Mouse (Mus musculus): ENCODE data around the gene D11Wsu47e. TPM values are rescaled to one million over a fixed set of nuclear protein-coding genes. Genes with fewer than 3 reads are reported as not detected.

The D11Wsu47e gene
- polyA plus RNA-seq, 1 experiment from 2014 or later, result 14.6 TPM

- Histone ChIP-seq H3K4me3 (replicated peaks) (no peak overlapping the region), H3K9ac (no peak overlapping the region), H3K4me2 (replicated peaks) (no peak overlapping the region), H3K9me3 (no peaks in the 10 kb centered on the region), H3K27me3 (replicated peaks) (no peaks in the 10 kb centered on the region), H3K27ac (0 out of 2 replicates have a peak overlapping the region, but pooled peaks have one; percentile 72), H3K4me1 (replicated peaks) (peaks cover 17% of the 10 kb centered on the region), H3K36me3 (peaks cover 7% of the 10 kb centered on the region; the same call in 1 of the 2 replicates)
- WGBS, result 88% methylated on average over 5 of the region's 5 CpGs
- no peak for ATAC-seq
These were observed 15.4 kb upstream of the D11Wsu47e start for GRCm38 (mm10) chr11:113668857-113669256.

GRCm38 (mm10) chr11:113669711-113670110, 14.5 kb upstream of the D11Wsu47e start:
- Histone ChIP-seq H3K27ac (no peak overlapping the region), H3K4me3 (replicated peaks) (no peak overlapping the region), H3K9me3 (no peaks in the 10 kb centered on the region), H3K9ac (no peak overlapping the region), H3K27me3 (replicated peaks) (no peaks in the 10 kb centered on the region), H3K4me1 (replicated peaks) (peaks cover 17% of the 10 kb centered on the region), H3K36me3 (peaks cover 9% of the 10 kb centered on the region; the same call in 1 of the 2 replicates), H3K4me2 (replicated peaks) (no peak overlapping the region)
- 65% methylated on average over 4 of the region's 4 CpGs for WGBS
- ATAC-seq, result no peak

- no peak for ATAC-seq
- H3K27me3 ChIP-seq (replicated peaks), result no peaks in the 10 kb centered on the region
- peaks cover 1% of the 10 kb centered on the region; the same call in 1 of the 2 replicates for H3K4me1 ChIP-seq (replicated peaks)
- no peaks in the 10 kb centered on the region for H3K9me3 ChIP-seq
- H3K4me2 ChIP-seq (replicated peaks), result no peak overlapping the region
- WGBS, result 90% methylated on average over 4 of the region's 4 CpGs
- H3K27ac ChIP-seq, result no peak overlapping the region
- H3K4me3 ChIP-seq (replicated peaks), result no peak overlapping the region
- peaks cover 15% of the 10 kb centered on the region; the same call in 1 of the 2 replicates for H3K36me3 ChIP-seq
- no peak overlapping the region for H3K9ac ChIP-seq
These were observed 10.6 kb upstream of the D11Wsu47e start for GRCm38 (mm10) chr11:113673614-113674013.

GRCm38 (mm10) chr11:113674595-113674994, 9.6 kb upstream of the D11Wsu47e start:
- WGBS, result 91% methylated on average over 5 of the region's 5 CpGs
- peaks cover 15% of the 10 kb centered on the region; the same call in 1 of the 2 replicates for H3K36me3 ChIP-seq
- no peaks in the 10 kb centered on the region for H3K27me3 ChIP-seq (replicated peaks)

DNA sequence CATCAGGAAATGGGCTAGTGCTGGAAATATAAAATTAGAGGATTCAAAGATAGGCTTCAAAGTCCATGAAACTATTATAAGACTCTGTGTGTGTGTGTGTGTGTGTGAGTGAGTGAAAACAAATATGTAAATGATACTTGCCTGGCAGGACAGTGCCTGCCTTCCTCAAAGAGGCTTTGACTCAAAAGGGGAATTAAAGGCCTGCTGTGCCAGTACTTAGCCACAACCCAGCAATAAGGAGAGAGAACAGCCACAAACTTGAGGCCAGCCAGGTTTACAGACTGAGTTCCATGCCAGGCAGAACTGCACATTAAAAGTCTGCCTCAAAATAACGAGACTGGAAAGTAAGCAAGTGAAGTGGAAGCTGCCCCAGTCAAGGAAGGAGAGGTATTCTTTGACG, 7.4 kb upstream of the D11Wsu47e start:
- Histone ChIP-seq H3K27me3 (replicated peaks) (no peaks in the 10 kb centered on the region), H3K9ac (no peak overlapping the region), H3K4me2 (replicated peaks) (no peak overlapping the region), H3K27ac (no peak overlapping the region), H3K36me3 (0 out of 2 replicates have a peak, but pooled peaks cover 11% of the 10 kb centered on the region), H3K9me3 (no peaks in the 10 kb centered on the region), H3K4me1 (replicated peaks) (0 out of 2 replicates have a peak, but pooled peaks cover 7% of the 10 kb centered on the region), H3K4me3 (replicated peaks) (no peak overlapping the region)
- WGBS, result 82% methylated on average over 2 of the region's 2 CpGs
- no peak for ATAC-seq

More at GRCm38 (mm10) chr11:113674595-113674994, 9.6 kb upstream of the D11Wsu47e start:
- H3K27ac ChIP-seq, result no peak overlapping the region
- no peak overlapping the region for H3K4me3 ChIP-seq (replicated peaks)
- H3K9me3 ChIP-seq, result no peaks in the 10 kb centered on the region
- no peak overlapping the region for H3K9ac ChIP-seq
- H3K4me1 ChIP-seq (replicated peaks), result no peaks in the 10 kb centered on the region
- no peak overlapping the region for H3K4me2 ChIP-seq (replicated peaks)
- ATAC-seq, result no peak

DNA sequence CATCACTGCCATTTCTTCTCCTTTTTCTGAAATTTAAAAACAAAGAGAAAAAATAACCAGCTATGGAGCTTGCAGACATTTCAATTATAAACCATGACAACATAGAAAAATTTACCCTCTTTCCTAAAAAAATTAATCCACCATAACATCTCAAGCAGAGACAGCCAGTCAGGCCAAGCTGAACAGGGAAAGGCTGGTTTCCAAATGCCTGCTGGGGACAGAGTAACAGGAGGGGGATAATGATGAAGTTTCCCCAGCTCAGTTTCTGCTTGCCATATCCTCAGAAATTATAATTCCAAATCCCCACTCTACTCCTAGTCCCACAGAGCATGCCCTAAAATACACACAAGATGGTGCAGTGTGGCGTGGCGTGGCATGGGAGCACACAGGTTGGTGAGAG, 6.8 kb upstream of the D11Wsu47e start:
- H3K4me2 ChIP-seq (replicated peaks), result no peak overlapping the region
- WGBS, result 100% methylated on average over 2 of the region's 2 CpGs
- no peak for ATAC-seq

DNA sequence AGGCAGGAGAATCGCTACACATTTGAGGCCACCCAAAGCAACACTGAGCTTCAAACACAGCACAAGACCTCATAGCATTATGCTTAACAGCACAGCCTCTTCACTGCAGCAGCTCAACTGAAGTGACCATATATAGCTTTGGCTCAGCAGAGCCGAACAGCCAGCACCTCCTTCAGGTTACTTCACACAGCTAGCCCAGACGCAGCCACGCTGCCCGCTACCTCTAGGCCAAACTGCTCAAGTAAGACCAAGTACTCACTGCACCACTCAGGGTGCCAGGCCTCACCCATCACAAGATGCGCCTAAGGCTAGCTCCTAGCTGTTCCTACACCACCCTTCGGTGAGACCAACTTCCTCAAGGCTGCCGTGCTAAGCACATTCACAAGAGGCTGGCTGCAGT, 5.8 kb upstream of the D11Wsu47e start:
- no peak overlapping the region for H3K4me3 ChIP-seq (replicated peaks)
- H3K36me3 ChIP-seq, result 0 out of 2 replicates have a peak, but pooled peaks cover 11% of the 10 kb centered on the region
- 0 out of 2 replicates have a peak, but pooled peaks cover 9% of the 10 kb centered on the region for H3K4me1 ChIP-seq (replicated peaks)
- 79% methylated on average over 8 of the region's 8 CpGs for WGBS
- ATAC-seq, result no peak
- H3K4me2 ChIP-seq (replicated peaks), result no peak overlapping the region
- H3K9ac ChIP-seq, result no peak overlapping the region
- H3K27me3 ChIP-seq (replicated peaks), result no peaks in the 10 kb centered on the region
- no peaks in the 10 kb centered on the region for H3K9me3 ChIP-seq
- no peak overlapping the region for H3K27ac ChIP-seq

More for the DNA sequence above, 6.8 kb upstream of the D11Wsu47e start:
- Histone ChIP-seq H3K9me3 (no peaks in the 10 kb centered on the region), H3K4me3 (replicated peaks) (no peak overlapping the region), H3K9ac (no peak overlapping the region), H3K4me1 (replicated peaks) (0 out of 2 replicates have a peak, but pooled peaks cover 9% of the 10 kb centered on the region), H3K27me3 (replicated peaks) (no peaks in the 10 kb centered on the region), H3K27ac (no peak overlapping the region), H3K36me3 (0 out of 2 replicates have a peak, but pooled peaks cover 11% of the 10 kb centered on the region)

DNA sequence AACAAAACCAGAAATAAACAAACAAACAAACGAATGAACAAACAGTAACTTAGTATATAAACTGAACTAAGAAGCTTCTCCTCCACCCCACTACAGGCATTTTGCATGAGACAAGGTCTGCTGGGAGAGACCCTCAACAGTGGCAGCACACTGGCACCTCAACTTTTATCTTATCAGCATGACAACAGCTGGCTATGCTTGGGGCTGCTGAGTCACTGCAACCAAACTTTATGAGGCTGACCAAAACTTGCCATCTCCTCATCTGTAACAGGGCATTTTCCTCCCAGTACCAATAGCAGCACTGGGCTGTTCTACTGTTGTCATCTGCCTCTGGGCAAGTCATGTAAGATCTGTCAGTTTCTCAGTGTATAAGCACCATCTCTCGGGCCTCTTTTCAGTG, 3.3 kb upstream of the D11Wsu47e start:
- Histone ChIP-seq H3K4me3 (replicated peaks) (no peak overlapping the region), H3K36me3 (0 out of 2 replicates have a peak, but pooled peaks cover 2% of the 10 kb centered on the region), H3K9me3 (no peaks in the 10 kb centered on the region), H3K27ac (no peak overlapping the region), H3K4me2 (replicated peaks) (no peak overlapping the region), H3K4me1 (replicated peaks) (0 out of 2 replicates have a peak, but pooled peaks cover 9% of the 10 kb centered on the region), H3K27me3 (replicated peaks) (no peaks in the 10 kb centered on the region), H3K9ac (no peak overlapping the region)
- WGBS, result 83% methylated on average over 2 of the region's 2 CpGs
- no peak for ATAC-seq

GRCm38 (mm10) chr11:113681979-113682378, 2.2 kb upstream of the D11Wsu47e start:
- ATAC-seq, result no peak
- no peaks in the 10 kb centered on the region for H3K9me3 ChIP-seq
- 0 out of 2 replicates have a peak, but pooled peaks cover 1% of the 10 kb centered on the region for H3K36me3 ChIP-seq
- H3K4me2 ChIP-seq (replicated peaks), result 0 out of 2 replicates have a peak overlapping the region, but pooled peaks have one; percentile 77
- H3K4me1 ChIP-seq (replicated peaks), result 0 out of 2 replicates have a peak, but pooled peaks cover 15% of the 10 kb centered on the region
- H3K27ac ChIP-seq, result no peak overlapping the region
- H3K27me3 ChIP-seq (replicated peaks), result no peaks in the 10 kb centered on the region
- no peak overlapping the region for H3K4me3 ChIP-seq (replicated peaks)
- no peak overlapping the region for H3K9ac ChIP-seq

GRCm38 (mm10) chr11:113682897-113683626, 1.1 kb upstream of the D11Wsu47e start:
- peak; percentile 63 for ATAC-seq
- H3K27me3 ChIP-seq (replicated peaks), result no peaks in the 10 kb centered on the region
- 1% methylated on average over 38 of the region's 38 CpGs for WGBS

GRCm38 (mm10) chr11:113683627-113683956, 620 bp upstream of the D11Wsu47e start:
- H3K9me3 ChIP-seq, result no peaks in the 10 kb centered on the region
- H3K27ac ChIP-seq, result peak overlapping the region; percentile 94
- WGBS, result 0% methylated on average over 36 of the region's 38 CpGs
- H3K36me3 ChIP-seq, result peaks cover 4% of the 10 kb centered on the region
- H3K4me3 ChIP-seq (replicated peaks), result peak overlapping the region; percentile 97
- 0 out of 2 replicates have a peak, but pooled peaks cover 16% of the 10 kb centered on the region for H3K4me1 ChIP-seq (replicated peaks)
- no peak; the same call in 1 of the 2 replicates for ATAC-seq
- H3K4me2 ChIP-seq (replicated peaks), result peak overlapping the region; percentile 77
- H3K27me3 ChIP-seq (replicated peaks), result no peaks in the 10 kb centered on the region
- peak overlapping the region; percentile 87 for H3K9ac ChIP-seq

More at GRCm38 (mm10) chr11:113682897-113683626, 1.1 kb upstream of the D11Wsu47e start:
- Histone ChIP-seq H3K9ac (peak overlapping the region; percentile 87), H3K9me3 (no peaks in the 10 kb centered on the region), H3K4me3 (replicated peaks) (peak overlapping the region; percentile 97), H3K4me1 (replicated peaks) (0 out of 2 replicates have a peak, but pooled peaks cover 16% of the 10 kb centered on the region), H3K4me2 (replicated peaks) (peak overlapping the region; percentile 77), H3K27ac (peak overlapping the region; percentile 94), H3K36me3 (no peaks in the 10 kb centered on the region)

DNA sequence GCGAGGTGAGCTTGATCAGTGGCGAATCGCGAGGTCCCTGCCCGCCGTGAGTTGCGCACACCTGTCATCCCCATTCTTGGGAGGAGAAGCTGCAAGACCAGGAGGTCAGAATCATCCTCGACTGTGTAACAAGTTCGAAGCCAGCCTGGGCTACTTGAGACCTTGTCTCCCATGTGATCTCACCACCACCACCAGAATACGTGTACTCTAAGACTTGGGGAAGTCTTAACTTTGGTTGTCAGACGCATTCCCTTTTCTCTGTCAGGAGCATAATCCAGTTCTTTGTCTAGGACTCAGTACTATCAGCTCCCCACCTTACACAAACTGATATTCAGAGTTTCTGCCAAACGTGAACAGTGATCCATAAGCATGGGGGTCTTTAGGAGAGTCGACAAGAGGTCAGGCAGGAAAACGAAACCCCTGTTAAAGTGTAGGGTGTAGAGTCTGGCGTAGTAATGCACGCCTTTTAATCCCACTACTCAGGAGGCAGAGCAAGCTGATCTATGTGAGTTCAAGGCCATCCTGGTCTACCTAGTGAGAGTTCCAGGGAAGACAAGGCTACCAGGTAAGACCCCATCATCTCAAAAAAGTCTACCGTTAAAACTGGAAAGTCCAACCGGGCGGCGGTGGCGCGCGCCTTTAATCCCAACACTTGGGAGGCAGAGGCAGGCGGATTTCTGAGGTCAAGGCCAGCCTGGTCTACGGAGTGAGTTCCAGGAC, 655 bp downstream of the D11Wsu47e start:
- H3K27ac ChIP-seq, result peak overlapping the region; percentile 48; the same call in 1 of the 2 replicates

More for the DNA sequence above, 655 bp downstream of the D11Wsu47e start:
- Histone ChIP-seq H3K4me1 (replicated peaks) (0 out of 2 replicates have a peak, but pooled peaks cover 16% of the 10 kb centered on the region), H3K9me3 (no peaks in the 10 kb centered on the region), H3K4me3 (replicated peaks) (peak overlapping the region; percentile 97), H3K27me3 (replicated peaks) (no peaks in the 10 kb centered on the region), H3K36me3 (peaks cover 15% of the 10 kb centered on the region), H3K9ac (peak overlapping the region; percentile 62), H3K4me2 (replicated peaks) (peak overlapping the region; percentile 71)
- 41% methylated on average over 25 of the region's 25 CpGs for WGBS
- no peak for ATAC-seq
